Mouse (Mus musculus) inflammation-experienced regulatory T-cells, adult 6 months (primary cell): Measurements from ENCODE around the gene Fermt3. TPM values are rescaled to one million over a fixed set of nuclear protein-coding genes. Genes with fewer than 3 reads are reported as not detected.
"Not testable (repeated sequence)": the region's sequence is repeated elsewhere in the genome, so short reads cannot be mapped to it uniquely, and the experiment has no call there.

Source experiments
- ATAC-seq: one replicate; pipeline ENCODE4 v1.8.0; 2017
- polyA plus RNA-seq, 3 experiments: library from polyadenylated mRNA; unstranded; fragments of 100-300 nt; shearing (Covaris generic); gene quantifications; one replicate each; pipeline ENCODE4 v1.2.1; 2017

Gene Fermt3
- 100 to 1,000 TPM; 253 to 288 (median 257) TPM for polyA plus RNA-seq

DNA sequence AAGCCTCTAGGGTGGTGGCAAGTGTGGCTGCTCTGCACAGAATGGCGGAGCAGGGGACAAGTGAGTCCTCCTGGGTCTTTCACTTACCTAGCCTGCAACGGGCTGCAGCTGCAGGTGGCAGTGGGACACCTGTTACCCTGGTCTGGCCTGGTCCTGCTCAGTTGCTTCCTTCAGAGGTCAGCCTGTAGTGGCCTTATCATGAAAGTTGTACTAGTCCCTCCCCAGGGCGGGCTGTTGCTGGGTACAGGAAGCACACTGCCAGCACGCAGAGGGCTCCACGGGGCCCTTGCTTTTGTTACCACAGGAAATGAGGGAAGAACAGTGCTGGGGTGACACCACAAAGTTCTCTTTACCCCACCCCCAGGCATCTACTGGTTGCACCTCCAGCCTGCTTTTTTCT, at the start of gene Fermt3:
Gene Fermt3 (minus strand): TSS at position 279 of the 400 bp plus-strand sequence.
- peak; percentile 81 for ATAC-seq

DNA sequence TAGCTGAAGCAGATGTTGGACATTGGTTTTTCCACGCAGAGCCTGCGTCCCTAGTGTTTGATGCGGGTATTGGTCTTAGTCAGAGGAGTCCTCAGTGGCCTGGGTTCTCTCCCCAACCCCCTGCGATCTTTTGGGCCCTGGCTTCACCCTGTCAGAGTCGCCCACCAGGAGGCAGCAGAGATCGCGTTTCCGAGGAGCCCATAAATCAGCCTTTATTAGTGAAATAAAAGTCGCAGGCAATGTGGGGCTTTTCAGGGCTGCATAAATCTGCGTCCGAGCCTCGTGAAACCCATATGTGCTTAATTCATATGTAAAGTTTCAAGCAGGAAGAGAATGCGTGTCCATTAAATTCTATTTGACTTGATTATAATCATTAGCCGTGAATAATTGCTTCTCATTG, 48.9 kb upstream of the Fermt3 start:
- ATAC-seq, result no peak

DNA sequence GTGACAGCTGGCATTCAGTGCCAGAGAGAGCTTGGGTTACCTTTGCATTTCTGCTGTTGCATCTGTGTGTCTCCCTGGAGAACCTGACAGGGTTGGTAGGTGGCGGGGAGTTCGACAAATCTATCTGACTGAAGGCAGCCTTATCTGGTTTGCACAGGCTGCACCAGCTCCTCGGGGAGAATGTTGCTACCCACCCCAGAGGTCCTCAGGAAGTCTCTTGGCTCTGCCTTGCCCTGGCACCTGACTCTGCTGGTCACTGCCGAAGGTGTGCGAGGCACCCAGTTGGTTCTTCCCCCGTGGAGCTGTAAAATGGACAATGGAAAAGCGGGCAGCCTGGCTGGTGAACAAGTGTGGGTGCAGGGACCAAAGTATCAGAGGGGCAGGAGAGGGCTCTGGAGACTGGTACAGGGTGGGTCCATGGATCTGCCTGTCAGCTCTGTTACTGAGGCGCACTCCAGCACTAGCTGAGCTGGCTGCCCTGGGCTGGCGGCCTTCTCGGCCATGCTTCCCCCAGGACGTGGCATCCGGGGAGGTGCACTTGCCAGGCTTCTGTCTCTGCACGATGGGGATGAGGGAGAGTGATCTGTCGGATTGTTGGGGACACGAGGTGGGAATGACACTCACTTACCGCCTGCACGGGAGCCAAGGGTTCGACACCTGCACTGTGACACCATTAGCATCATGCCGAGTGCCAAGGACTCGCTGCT, 48.2 kb upstream of the Fermt3 start:
- no peak for ATAC-seq

DNA sequence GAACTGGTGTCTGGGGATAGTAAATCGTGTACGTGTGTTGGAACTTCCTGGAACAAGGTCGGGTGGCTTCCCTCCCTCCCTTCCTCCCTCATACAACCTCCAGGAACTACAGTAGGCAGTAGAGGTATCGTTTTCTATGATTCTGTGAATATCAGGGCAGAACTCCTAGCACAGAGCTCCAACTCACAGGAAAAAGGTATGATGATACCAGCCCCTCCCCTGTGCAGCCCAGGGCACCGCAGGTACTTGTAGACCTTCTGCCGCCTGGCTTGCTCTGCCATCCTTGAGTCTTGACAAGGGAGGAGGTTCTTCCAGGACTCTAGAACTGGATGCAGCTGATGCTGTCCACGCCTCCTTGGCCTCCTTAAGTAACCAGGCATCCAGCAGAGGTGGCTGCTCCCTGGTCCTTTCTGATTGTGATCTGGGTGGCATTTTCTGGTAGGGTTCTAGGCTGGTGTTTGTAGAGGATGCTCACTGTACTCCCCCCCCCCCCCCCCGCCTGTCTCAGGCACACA, 47.6 kb upstream of the Fermt3 start:
- no peak for ATAC-seq

DNA sequence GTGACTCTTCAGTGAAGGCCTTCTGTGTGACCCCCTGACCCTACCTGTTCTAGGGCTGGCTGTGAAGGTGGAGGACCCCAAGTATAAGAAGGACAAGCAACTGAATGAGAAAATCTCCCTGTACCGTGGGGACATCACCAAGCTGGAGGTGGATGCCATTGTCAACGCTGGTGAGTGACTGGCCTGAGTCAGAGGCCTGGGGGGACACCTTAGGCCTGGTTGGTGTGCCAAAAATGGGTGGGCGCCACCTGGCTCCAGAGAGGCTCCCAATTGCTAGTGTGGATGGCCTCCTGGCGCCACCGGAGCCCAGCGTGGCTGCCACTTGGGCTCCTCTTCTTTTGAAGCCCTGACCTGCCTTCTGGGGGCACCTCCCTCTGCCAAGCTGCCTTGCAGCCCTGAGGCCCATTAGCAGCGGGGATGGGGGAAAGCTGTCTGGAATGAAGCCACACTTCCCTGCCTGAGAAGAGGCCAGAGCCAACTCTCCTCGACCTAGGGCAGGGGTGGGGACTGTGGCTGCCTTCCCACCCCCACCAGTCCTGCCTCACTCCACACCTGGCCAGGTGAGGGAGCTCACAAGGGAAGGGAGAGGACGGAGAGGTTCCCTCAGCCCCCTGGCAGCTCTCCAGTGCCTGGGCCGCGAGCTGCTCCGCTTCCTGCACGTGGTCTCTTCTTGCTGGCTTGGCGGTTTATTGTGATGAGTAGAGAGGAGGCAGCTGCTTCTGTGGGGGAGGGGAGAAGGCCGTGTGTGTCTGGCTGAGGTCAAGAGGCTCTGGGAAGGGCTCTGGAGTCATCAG, 47.0 kb upstream of the Fermt3 start:
- peak; percentile 52 for ATAC-seq

DNA sequence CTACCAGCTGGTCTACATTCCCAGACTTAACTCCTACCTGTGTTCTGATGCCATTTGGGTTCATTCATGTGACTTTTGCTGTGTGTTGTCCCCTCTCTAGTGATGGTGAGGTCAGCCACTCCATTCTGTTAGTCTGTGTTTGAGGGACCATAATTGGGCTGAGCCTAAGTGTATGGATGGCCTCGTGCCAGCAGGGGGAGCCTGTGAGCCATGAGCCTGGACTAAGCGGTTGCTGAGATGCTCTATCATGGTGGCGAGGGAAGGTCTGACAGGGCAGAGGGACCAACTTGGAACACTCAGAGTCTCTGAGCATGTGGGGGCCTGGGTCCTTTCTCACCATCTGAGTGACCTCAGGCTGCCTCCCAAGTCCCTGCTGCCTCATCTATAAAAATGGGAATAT, 45.3 kb upstream of the Fermt3 start:
- peak; percentile 79 for ATAC-seq

DNA sequence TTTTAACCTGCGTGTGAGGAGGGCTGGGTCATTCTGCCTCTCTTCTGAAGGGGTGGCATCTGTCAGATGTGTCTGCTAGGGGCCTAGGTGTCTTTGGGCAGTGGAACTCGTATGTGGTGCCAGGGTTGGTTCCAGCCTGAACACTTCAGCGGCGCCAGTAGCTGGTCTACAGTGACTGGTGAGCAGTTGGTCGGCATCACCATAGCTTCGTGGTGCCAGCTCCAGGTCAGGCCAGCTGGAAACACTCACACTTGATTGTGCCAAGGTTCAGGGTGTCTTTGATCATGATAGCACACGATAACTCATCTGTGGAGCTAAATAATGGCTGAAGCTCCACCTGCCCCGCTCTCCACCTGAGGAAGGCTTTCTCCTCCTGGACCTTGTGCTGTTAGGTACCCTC, 43.6 kb upstream of the Fermt3 start:
- no peak for ATAC-seq

DNA sequence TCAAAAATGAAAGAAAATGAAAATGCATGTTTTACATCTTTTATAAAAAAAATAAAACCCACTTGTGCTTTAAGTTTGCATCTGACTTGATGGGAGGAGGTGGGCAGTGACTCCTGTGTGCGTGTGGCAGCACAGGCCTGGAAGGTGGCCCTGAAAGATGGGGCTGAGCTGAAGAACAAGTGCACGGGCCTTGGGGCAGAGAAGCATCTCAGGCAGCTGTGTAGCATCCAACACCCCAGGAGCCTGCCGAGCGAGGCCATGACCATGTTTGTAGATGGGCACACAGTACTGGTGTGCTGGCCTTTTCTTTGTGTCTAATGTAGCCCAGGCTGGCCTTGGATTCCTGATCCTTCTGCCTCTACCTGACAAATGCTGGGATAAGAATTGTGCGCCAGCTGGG, 42.8 kb upstream of the Fermt3 start:
- ATAC-seq, result no peak

DNA sequence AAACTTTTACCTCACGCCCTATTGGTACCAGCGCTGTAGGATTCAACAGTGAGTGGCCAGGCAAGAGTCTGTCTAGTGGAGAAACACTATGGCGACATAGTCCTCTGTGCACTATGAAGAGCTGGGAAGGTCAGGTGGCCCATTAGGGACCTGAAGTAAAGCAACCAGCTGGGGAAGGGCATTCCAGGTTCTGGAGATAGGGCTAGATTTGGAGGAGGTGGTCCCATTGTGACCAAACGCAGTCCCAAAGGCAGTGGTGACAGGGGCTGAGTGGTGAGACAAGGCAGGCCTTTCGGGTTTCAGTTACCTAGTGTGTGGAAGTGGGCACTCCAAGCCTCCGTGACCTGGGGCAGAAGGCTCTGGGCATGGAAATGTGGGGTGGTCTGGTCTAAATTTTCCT, 39.3 kb upstream of the Fermt3 start:
- ATAC-seq, result no peak

DNA sequence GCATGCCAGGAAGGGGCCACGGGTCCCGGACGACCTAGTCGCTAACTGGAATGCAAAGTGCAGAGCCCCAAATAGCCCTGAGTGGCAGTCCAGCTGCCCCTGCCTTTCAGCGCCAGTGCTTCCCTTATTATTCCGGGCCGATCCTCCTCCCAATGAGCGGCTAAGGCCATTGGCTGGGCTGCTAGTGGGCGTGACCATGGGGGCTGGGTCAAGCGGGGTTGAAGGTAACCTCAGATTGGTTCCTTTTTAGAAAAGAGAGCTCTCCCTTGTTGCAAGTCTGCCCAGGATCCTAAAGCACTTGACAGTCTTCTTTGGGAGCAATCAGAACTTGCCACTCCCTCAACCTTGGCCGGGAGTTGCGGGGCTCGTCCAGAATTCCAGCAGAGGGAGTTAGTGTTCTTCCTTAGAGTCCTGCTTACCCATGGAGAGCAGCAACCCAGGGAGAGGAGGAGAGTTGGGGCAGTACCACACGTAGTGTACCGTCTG, 38.5 kb upstream of the Fermt3 start:
- peak; percentile 58 for ATAC-seq

DNA sequence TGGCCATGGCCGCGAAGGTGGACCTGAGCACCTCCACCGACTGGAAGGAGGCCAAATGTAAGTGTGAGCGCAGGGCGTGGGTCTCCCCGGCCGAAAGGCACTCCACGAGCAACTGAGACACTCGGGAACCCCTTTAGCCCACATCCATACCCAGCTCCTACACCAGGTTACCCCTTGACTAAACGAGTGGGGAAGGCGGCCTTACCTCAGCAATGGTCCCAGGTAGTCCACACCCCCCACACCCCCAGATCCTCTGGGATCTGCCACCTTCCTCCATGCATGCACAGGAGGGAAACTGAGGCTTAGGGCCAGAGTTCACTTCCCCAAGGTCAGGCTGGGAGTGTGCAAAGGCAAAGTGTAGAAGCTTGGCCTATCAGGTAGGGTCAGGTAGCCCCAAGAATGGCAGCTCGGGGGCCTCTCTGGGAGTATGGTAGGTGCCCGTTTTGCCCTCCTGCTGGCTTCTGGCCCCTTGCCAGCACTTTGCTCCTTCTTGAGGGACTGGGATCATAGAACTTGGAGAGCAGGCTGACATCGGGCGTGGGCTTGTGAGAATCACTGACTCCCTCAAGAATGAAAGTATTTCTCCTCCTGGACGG, 38.0 kb upstream of the Fermt3 start:
- ATAC-seq, result no peak

DNA sequence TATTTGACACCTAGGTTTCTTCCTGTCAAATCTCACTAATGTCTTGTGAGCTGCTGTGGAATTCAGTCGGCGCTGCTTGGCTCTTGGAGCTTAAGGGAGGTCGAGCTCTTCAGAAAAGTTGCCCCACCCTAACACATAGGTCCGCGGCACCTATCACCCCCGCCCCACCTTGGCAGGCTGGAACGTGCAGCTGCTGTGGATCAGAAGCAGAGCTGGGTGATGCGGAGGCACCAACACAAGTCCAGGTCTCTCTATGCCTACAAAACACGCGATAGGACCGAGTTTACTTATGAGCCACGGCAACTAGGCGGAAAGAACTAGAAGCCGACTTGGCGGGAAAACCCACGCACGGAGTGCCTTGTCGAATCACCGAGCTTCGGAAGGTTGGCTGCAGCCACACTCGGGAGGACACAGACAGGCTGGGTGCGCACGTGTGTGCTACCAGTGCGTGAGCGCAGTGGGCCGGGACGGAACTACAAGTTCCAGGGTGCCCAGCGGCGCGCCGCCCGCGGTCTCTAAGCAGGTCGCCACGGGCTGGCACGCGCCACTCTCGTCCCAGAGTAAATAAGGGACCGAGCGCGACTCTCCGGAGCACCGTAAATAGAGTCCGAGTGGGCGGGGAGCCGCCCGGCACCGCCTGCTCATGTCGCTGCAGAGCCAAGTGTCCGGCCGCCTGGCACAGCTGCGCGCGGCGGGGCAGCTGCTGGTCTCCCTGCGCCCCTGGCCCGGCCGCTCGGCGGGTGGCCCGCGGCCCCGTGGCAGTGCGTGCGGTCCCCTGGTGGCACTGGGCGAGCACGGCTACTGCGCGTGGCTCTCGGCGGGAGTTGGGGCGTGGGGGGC, 37.2 kb upstream of the Fermt3 start, which contains the start of gene Macrod1:
Gene Macrod1 (plus strand): TSS at position 563 of the 840 bp plus-strand sequence.
- peak; percentile 87 for ATAC-seq

DNA sequence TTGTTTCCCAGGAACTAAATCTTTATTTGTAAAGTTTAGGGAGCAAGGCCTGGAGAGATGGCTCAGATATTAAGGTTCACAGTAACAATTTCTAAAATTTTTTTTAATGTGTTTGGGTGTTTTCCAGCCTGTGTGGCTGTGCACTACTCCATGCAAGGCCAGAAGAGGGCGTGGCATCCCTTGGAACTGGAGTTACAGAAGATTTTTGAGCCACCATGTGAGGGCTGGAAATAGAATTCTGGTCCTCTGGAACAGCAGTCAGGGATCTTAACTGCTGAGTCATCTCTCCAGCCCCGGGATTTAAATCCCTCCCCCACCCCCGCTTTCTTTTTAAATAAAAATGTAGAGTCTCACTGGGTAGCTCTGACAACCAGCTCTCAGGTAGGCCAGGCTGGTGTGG, 35.9 kb upstream of the Fermt3 start:
- ATAC-seq, result no peak

DNA sequence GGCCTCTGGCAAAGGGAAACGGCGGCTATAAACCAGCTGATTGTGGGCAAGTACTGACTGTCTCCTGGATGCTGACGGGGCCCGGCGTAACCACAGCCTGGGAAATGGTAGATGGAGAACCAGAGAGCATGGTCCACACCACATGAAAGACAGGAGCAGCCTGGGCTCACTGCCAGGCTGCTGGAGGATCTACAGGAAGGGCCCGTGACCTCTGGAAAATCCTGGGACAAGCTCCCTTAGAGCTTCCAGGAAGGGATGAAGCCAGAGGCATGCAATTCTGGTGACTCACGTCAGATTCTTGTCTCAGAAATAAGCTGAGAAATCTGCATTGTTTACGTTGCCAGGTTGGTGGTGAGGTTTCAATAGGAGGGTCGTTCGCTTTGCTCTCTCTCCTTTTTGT, 35.5 kb upstream of the Fermt3 start:
- no peak for ATAC-seq

DNA sequence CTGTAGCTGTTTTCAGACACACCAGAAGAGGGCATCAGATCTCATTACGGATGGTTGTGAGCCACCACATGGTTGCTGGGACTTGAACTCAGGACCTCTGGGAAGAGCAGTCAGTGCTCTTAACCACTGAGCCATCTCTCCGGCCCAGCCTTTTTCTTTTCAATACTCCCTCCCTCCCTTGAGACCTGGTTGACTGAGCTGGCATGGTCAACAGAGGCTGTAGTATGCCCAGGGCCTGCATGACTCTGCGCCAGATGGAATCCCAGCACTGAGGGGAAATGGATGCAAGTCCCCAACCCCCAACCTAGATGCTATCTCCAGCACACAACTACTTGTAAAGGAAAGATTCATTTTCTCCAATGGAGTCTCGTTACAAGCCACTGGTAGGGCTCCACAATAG, 34.1 kb upstream of the Fermt3 start:
- ATAC-seq, result not testable (repeated sequence)

DNA sequence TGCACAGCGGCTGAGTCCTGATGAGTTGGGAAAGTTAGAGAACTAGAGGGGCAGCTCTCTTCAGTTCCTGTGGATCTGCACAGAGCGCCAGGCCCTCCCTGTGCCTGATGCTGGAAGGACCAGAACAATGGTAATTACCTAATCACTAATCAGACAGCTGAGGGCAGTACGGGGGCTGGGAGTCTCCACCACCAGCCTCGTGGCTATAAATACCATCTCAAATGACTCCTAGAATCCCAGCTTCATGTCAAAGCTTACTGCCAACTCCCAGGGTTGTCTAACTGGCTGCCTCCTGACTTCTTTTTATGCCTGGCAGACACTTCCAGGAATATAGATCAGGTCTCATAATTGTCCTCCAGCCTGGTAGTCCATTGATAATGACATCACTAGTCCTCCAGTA, 25.4 kb upstream of the Fermt3 start:
- ATAC-seq, result no peak

DNA sequence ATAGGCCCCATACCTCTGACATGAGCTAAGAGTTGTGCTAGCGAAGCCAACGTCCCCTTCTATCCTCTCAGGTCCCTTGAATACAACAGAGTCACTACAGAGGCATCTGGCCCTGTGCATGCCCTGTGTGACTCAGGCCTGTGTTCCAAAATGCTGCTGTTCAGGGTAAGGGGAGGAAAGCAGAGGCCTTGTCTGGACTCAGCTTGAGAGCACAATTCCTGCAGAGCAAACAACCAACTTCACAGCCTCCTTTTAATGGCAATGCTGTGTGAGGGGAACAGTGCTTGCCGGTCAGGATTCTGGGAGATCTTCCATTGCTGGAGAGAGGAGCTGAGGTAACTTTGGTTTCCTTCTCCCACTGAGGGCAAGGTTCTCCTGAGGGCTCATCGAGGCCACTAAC, 25.0 kb upstream of the Fermt3 start:
- no peak for ATAC-seq

DNA sequence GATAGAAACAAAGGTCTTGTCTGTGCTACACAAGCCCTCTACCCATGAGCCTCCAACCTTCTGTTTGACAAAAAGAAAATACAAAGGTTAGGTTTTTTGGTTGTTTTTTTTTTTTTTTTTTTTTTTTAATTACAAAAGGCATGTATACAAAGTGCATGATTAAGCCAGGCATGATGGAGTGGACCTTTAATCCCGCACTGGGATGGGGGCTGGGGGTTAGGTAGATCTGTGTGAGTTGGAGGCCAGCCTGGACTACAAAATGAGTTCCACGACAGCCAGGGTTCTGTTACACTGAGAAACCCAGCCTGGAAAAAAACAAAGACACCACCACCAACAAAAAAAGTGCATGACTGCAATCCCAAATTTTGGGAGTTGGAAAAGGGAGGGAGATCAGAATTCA, 21.9 kb upstream of the Fermt3 start:
- ATAC-seq, result no peak

DNA sequence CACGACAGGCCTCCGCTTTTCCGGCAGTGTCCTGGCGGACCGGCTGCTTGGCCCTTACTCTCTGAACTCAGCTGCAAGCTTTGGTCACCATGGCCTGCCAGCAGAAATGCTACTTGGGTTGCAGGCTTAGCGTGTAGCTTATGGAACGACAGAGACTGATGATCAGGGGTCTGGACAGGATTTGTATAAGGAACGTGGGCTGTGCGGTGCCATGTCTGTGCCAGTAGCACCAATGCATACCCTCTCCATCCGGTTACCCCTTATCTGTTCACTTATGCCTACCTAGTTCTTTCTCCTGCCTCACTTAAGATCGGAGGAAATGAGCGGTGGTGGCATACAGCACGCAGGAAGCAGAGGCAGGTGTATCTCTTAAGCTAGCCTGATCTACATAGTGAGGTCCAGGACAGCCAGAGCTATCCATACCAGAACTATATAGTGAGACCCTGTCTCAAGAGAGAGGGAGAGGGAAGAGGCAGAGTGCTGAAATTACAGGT, 21.4 kb upstream of the Fermt3 start:
- no peak for ATAC-seq

DNA sequence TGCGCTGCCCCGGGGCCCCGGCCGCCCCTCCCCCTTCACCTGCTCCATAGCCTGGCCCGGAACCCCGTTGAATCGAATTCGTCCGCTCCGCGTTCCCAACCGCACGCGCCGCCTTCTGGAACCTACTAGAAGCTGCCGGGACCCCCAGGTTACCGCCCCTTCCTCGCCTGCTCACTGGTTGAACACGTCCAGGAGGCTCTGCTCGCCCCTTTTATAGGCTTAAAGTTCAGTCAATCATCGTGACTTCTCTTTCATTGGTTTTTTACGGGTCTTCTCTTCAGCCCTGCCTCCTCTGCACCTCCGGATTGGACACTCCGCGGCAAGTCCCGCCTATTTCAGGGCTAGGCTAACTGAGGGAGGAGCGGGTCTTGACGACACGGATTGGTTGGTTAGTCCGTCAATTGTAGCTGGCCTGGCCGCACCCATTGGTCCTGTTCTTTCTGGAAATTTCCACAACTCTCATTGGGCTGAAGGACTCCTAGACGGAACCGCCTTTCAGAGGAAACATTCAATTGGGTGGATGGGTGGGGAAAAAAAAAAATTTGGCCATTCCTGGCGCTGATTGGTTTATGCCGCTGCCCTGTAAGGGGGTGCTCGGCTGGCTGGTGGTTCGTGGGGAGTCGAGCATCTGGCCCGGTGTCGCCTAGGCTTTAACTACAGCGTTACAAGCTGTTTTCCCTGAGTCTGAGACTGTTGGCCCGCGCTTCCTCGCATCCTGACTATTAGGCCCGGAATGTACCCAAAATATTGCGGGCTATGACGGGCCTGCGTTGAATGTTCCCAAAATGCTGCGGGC, 20.8 kb upstream of the Fermt3 start, which contains the start of gene Stip1:
Gene Stip1 (minus strand): TSS at position 127 of the 796 bp plus-strand sequence.
- peak; percentile 95 for ATAC-seq

DNA sequence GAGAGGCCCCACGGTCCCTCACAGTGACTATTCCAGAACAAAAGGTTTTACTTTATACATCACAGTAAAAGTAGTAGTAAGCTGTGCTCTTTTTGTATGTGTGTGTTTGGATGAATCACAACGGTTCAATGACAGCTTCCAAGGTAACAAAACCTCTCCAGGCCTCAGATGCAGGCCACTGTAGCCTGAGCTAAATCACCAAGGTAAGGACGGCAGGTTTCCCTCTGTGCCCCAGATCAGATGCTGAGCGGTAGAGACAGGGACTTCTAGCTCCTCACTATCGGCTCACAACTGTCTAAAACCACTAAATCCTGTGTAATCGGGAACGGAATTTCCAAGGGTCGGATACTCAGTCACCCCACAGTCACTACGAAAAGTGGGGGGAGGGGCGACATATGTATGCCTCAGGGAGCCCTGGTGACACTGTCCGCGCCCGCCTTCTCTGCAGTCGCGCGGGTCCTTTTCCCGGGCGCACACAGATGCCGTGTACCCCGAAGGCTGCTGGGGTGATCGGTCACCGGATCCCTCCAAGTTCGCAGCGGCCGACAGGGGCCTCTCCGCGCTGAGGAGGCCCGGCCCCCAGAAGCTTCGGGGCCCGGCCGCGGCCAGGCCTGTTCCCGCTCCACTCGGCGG, 19.9 kb upstream of the Fermt3 start:
- ATAC-seq, result no peak
